Mouse (Mus musculus) heart, postnatal 0 days (tissue): ENCODE results near the gene Mb21d2. TPM values are rescaled to one million over a fixed set of nuclear protein-coding genes. Genes with fewer than 3 reads are reported as not detected.

Source experiments
- ATAC-seq: fragments of 200-750 bp; cut with Nextera tagmentation; 2 replicates; pipeline ENCODE4 v1.8.0; 2017; ENCODE audit warnings: low read depth, moderate number of reproducible peaks, moderate library complexity; ENCODE audit not compliant: insufficient read depth
- DNase-seq: peaks from one replicate; pipeline ENCODE4 v3.0.0-alpha.2; 2016; ENCODE audit warnings: low spot score
- H3K27ac ChIP-seq: fragments of 300-500 bp; sonication (generic); 2 replicates; pipeline ENCODE4 v1.5.1; 2014; ENCODE audit warnings: low read depth, mild to moderate bottlenecking
- H3K27me3 ChIP-seq: fragments of 300-500 bp; sonication (generic); 2 replicates; pipeline ENCODE4 v1.6.1; 2014; ENCODE audit warnings: low read length, mixed read lengths; ENCODE audit not compliant: control insufficient read depth, insufficient read depth
- H3K36me3 ChIP-seq: fragments of 300-500 bp; sonication (generic); replicated peaks from 2 replicates; pipeline ENCODE4 v1.6.1; 2014; ENCODE audit warnings: low read length, mixed read lengths; ENCODE audit not compliant: control insufficient read depth, insufficient read depth
- H3K4me1 ChIP-seq: fragments of 300-500 bp; sonication (generic); 2 replicates; pipeline ENCODE4 v1.6.1; 2014; ENCODE audit warnings: antibody characterized with exemption; ENCODE audit not compliant: control insufficient read depth, insufficient read depth
- H3K4me2 ChIP-seq: fragments of 300-500 bp; sonication (generic); 2 replicates; pipeline ENCODE4 v1.6.1; 2014; ENCODE audit warnings: low read depth, mild to moderate bottlenecking, low read length, moderate library complexity
- H3K4me3 ChIP-seq: fragments of 300-500 bp; sonication (generic); 2 replicates; pipeline ENCODE4 v1.5.1; 2014; ENCODE audit warnings: low read depth, low read length
- H3K9ac ChIP-seq: fragments of 300-500 bp; sonication (generic); replicated peaks from 2 replicates; pipeline ENCODE4 v1.6.1; 2014; ENCODE audit warnings: low read depth, low read length, mixed read lengths
- H3K9me3 ChIP-seq: fragments of 300-500 bp; sonication (generic); replicated peaks from 2 replicates; pipeline ENCODE4 v1.6.1; 2016; ENCODE audit warnings: low read length; ENCODE audit not compliant: control insufficient read depth
- CTCF ChIP-seq: IDR thresholded peaks from 2 replicates; pipeline ENCODE4 v1.5.1; 2016; ENCODE audit warnings: antibody characterized with exemption, control low read depth, low read depth
- EP300 ChIP-seq: IDR thresholded peaks from 2 replicates; pipeline ENCODE4 v1.6.1; 2016; ENCODE audit warnings: antibody characterized with exemption, low read depth
- WGBS: fragments of 180-500 bp; shearing (Covaris S2); extraction: QIAGEN DNeasy Blood & Tissue Kit; methylation state at CpG from one replicate; pipeline ENCODE4 v1.1.7; 2014; 5-methylcytosine and 5-hydroxymethylcytosine counted together
- polyA plus RNA-seq: library from polyadenylated mRNA; unstranded; fragments of >200 nt; fragmentation: Nextera tagmentation; extraction: Ambion mirVana; gene quantifications from 2 replicates; pipeline ENCODE4 v1.2.1, GENCODE M21; 2015
- total RNA-seq: library from RNA; depleted of rRNA; stranded (reverse); fragments of >200 nt; gene quantifications from 2 replicates; pipeline ENCODE4 v1.2.3, GENCODE M21; 2014; ENCODE audit warnings: low replicate concordance

Mb21d2 gene
- total and polyA plus RNA-seq, 2 experiments from 2014 or later, result 1.9 to 15.6 TPM

DNA sequence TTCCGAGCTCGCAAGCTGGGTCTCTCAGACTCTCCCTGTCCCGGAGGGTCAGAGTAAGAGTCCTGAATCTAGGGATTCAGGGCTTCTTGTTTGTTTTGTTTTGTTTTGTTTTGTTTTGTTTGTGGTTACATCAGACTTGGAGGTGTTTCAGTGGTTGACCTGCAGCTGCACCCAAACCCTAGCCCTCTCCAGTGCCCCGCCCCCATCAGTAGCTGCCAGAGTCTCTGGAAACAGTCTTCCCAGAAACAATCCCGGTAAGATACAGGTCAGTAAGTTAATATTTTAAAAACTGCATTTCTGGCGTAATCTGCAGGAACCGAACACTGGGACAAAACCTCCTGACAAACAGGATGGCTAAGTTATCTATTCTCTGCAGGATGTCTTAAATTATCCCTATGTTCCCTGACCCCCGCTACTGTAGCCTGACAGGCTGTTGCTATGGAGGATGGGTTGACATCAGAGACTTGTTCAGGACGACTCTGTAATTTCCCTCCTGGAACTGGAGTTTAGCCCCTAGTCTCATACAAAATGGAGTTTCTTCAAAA lies 43.2 kb downstream of the Mb21d2 start:
- peaks cover 7% of the 10 kb centered on the region; the same call in 1 of the 2 replicates for H3K9me3 ChIP-seq
- H3K36me3 ChIP-seq, result no peaks in the 10 kb centered on the region; the same call in 1 of the 2 replicates
- H3K4me3 ChIP-seq, result no peak overlapping the region
- WGBS, result 65% methylated on average over 9 of the region's 9 CpGs
- DNase-seq (no peak), ATAC-seq (no peak)
- no peaks in the 10 kb centered on the region for H3K27me3 ChIP-seq
- TF ChIP-seq EP300 (no peak), CTCF (no peak)
- peaks cover 23% of the 10 kb centered on the region for H3K4me1 ChIP-seq
- H3K4me2 ChIP-seq, result no peak overlapping the region
- H3K9ac ChIP-seq, result no peak overlapping the region
- H3K27ac ChIP-seq, result no peak overlapping the region

DNA sequence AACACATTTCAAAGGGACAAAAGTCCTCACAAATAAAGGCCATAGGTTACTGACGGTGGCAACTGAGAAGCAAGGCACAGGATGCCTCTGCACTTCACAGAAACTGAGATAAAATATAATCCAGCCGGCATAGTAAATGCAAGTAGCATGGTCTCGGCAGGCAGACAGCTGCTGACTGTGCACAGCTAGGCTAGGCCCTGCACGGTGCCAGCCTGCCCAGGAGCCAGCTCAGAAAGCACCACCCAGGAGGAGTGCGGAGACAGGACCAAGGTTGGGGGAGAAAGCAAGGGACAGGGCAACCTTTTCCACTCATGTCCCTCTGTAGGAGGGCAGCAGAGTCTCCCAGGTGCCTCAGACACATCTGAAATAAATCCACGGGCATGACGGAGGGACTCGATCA lies 44.0 kb downstream of the Mb21d2 start:
- no peak for DNase-seq
- Histone ChIP-seq H3K4me2 (no peak overlapping the region), H3K9ac (no peak overlapping the region), H3K4me3 (no peak overlapping the region), H3K27ac (no peak overlapping the region), H3K27me3 (no peaks in the 10 kb centered on the region), H3K36me3 (no peaks in the 10 kb centered on the region; the same call in 1 of the 2 replicates), H3K4me1 (peaks cover 25% of the 10 kb centered on the region), H3K9me3 (peaks cover 7% of the 10 kb centered on the region; the same call in 1 of the 2 replicates)
- 76% methylated on average over 8 of the region's 8 CpGs for WGBS
- TF ChIP-seq EP300 (no peak), CTCF (no peak)
- no peak for ATAC-seq

DNA sequence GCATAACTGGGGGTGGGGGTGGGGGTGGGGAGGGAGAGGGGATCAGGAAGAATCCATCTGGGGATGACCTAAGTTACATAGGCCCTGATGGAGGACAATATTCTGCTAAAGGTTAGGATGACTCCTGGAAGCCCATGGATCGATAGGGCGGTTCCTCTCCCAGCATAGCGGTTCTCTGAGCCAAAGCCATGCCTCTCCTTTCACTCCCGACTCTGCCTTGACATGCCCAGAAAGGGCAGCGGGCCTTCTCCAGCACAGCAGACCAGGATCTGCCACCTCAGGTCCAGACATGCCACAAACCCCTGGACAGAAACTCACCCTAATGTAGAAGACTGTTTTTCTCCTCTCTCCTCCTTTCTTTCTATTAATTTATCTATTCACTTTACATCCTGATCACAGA lies 44.8 kb downstream of the Mb21d2 start:
- Histone ChIP-seq H3K4me3 (no peak overlapping the region), H3K27ac (no peak overlapping the region), H3K36me3 (no peaks in the 10 kb centered on the region; the same call in 1 of the 2 replicates), H3K9me3 (peaks cover 2% of the 10 kb centered on the region; the same call in 1 of the 2 replicates), H3K4me1 (peaks cover 28% of the 10 kb centered on the region), H3K27me3 (no peaks in the 10 kb centered on the region), H3K9ac (no peak overlapping the region), H3K4me2 (no peak overlapping the region)
- whole genome bisulfite sequencing, result 87% methylated on average over 5 of the region's 5 CpGs
- DNase-seq (no peak), ATAC-seq (no peak)
- TF ChIP-seq EP300, result no peak
- no peak for TF ChIP-seq CTCF

DNA sequence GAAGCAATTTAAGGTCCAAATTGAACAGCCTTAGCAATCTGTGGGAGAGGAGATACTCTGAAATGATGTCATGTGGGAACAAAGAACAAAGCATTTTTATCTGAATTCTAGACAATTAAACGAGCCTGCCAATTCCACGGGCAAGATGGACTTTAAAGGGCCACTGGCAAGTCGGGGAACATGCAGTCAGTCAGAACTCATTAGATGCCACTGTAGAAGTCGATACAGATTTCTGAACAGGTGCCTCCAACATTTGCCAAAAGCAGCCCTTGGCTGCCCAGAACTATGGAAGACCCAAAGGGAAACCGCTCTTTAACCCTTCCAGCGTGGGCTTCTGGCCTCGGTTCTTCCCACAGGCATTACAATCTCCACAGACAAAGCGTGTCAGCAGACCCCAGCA lies 45.8 kb downstream of the Mb21d2 start:
- no peaks in the 10 kb centered on the region for H3K27me3 ChIP-seq
- no peaks in the 10 kb centered on the region for H3K9me3 ChIP-seq
- no peak for ATAC-seq
- WGBS, result 74% methylated on average over 8 of the region's 8 CpGs
- no peak overlapping the region for H3K4me3 ChIP-seq
- H3K9ac ChIP-seq, result no peak overlapping the region
- no peaks in the 10 kb centered on the region for H3K36me3 ChIP-seq
- no peak for DNase-seq
- H3K4me2 ChIP-seq, result no peak overlapping the region
- H3K4me1 ChIP-seq, result peaks cover 28% of the 10 kb centered on the region
- no peak for TF ChIP-seq CTCF
- no peak for TF ChIP-seq EP300
- no peak overlapping the region for H3K27ac ChIP-seq

DNA sequence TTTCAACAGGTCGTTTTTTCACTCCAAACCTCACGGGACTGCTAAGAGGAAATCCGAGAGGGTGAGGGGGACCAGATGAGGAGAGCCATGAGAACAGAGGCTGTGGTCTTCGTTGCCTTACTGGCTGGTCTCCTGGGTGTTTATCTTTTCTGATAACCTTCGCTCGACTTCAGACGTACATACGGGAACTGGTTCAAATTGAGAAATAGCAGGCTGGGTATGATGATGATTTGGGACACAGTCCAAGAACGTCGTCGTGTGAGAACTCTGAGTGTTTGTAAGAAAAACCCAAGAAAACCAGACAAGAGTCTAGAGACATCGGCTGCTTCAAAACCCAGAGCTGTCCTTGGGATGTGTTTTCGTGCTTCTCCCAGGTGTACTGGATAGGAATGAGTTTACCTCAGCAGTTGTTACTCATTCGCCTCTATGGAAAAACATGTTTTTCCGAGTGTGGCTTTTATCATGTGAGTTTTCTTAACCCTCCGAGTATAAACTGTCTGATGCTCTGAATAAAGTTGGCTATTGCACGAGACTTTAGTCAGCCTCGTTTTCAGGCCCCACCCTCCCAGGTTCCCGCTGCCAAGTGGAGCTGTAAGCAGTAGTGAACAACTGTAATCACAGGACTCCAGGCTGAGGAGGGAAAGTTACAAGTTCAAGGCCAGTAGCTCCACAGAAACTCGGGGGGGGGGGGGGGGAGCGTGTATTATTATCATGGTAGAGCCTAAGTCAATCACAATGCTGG lies 46.6 kb downstream of the Mb21d2 start:
- Histone ChIP-seq H3K9me3 (no peaks in the 10 kb centered on the region), H3K4me2 (no peak overlapping the region), H3K4me3 (no peak overlapping the region), H3K36me3 (no peaks in the 10 kb centered on the region), H3K27me3 (no peaks in the 10 kb centered on the region), H3K27ac (no peak overlapping the region), H3K4me1 (peaks cover 28% of the 10 kb centered on the region), H3K9ac (no peak overlapping the region)
- 28% methylated on average over 21 of the region's 21 CpGs for WGBS
- ATAC-seq (no peak), DNase-seq (no peak)
- TF ChIP-seq CTCF (no peak), EP300 (no peak)
